Mouse (Mus musculus) myocyte (in vitro differentiated cells): ENCODE data around the gene Ski. TPM values are rescaled to one million over a fixed set of nuclear protein-coding genes. Genes with fewer than 3 reads are reported as not detected.

Experiments
- H3K27me3 ChIP-seq: one replicate; pipeline ENCODE4 v1.6.1; 2011; ENCODE audit not compliant: control insufficient read depth, insufficient read depth, insufficient read length
- H3K36me3 ChIP-seq: one replicate; pipeline ENCODE4 v1.6.1; 2011; ENCODE audit not compliant: control insufficient read depth, insufficient read depth
- H3K4me2 ChIP-seq: one replicate; pipeline ENCODE4 v1.6.1; 2011; ENCODE audit warnings: low read depth, control low read depth
- H3K4me3 ChIP-seq: one replicate; pipeline ENCODE4 v1.5.1; 2011; ENCODE audit warnings: mild to moderate bottlenecking, control low read depth, moderate library complexity
- H3K79me2 ChIP-seq: one replicate; pipeline ENCODE4 v1.6.1; 2011; ENCODE audit not compliant: control insufficient read depth, insufficient read depth
- H3ac ChIP-seq: one replicate; pipeline ENCODE4 v1.6.1; 2011; ENCODE audit not compliant: control insufficient read depth, insufficient read length
- CEBPB ChIP-seq: IDR thresholded peaks from 2 replicates; pipeline ENCODE4 v1.6.1; 2011; ENCODE audit warnings: mild to moderate bottlenecking, moderate library complexity; ENCODE audit not compliant: poor library complexity, insufficient read depth, severe bottlenecking
- E2F4 ChIP-seq: IDR thresholded peaks from one replicate; pipeline ENCODE4 v1.6.1; 2011; ENCODE audit warnings: mild to moderate bottlenecking, control low read depth, moderate library complexity; ENCODE audit not compliant: insufficient read depth
- MAX ChIP-seq: IDR thresholded peaks from one replicate; pipeline ENCODE4 v1.6.1; 2011; ENCODE audit warnings: low read depth, mild to moderate bottlenecking, control low read depth
- MYOD1 ChIP-seq, 3 experiments: IDR thresholded peaks; one replicate each; pipeline ENCODE4 v1.6.1; 2011; ENCODE audit warnings: control low read depth in 2 of 3, low read depth in 2 of 3, mild to moderate bottlenecking in 2 of 3, moderate library complexity in 1 of 3; ENCODE audit not compliant: insufficient read length in 2 of 3, control insufficient read depth in 1 of 3
- MYOG ChIP-seq, 3 experiments: IDR thresholded peaks; one replicate each; pipeline ENCODE4 v1.6.1; 2011; ENCODE audit warnings: control low read depth in 2 of 3, low read depth in 2 of 3, mild to moderate bottlenecking in 2 of 3; ENCODE audit not compliant: insufficient read length in 2 of 3, control insufficient read depth in 1 of 3, insufficient read depth in 1 of 3
- POLR2A ChIP-seq: IDR thresholded peaks from one replicate; pipeline ENCODE4 v1.6.1; 2011; ENCODE audit warnings: low read depth, mild to moderate bottlenecking, control low read depth, moderate library complexity; ENCODE audit not compliant: insufficient read length
- POLR2AphosphoS2 ChIP-seq: IDR thresholded peaks from one replicate; pipeline ENCODE4 v1.6.1; 2011; ENCODE audit warnings: low read depth, control low read depth; ENCODE audit not compliant: insufficient read length
- REST ChIP-seq: IDR thresholded peaks from one replicate; pipeline ENCODE4 v1.6.1; 2011; ENCODE audit warnings: mild to moderate bottlenecking, control low read depth, moderate library complexity; ENCODE audit not compliant: insufficient read depth, insufficient read length
- SRF ChIP-seq: IDR thresholded peaks from one replicate; pipeline ENCODE4 v1.6.1; 2011; ENCODE audit warnings: low read depth; ENCODE audit not compliant: control insufficient read depth, insufficient read length
- TCF12 ChIP-seq: IDR thresholded peaks from one replicate; pipeline ENCODE4 v1.6.1; 2011; ENCODE audit warnings: mild to moderate bottlenecking, control low read depth; ENCODE audit not compliant: poor library complexity, insufficient read depth, severe bottlenecking
- TCF3 ChIP-seq: IDR thresholded peaks from one replicate; pipeline ENCODE4 v1.6.1; 2011; ENCODE audit warnings: low read depth, control low read depth; ENCODE audit not compliant: insufficient read length
- USF1 ChIP-seq: IDR thresholded peaks from one replicate; pipeline ENCODE4 v1.6.1; 2011; ENCODE audit warnings: low read depth, mild to moderate bottlenecking, control low read depth, moderate library complexity
- polyA plus RNA-seq: library from polyadenylated mRNA; unstranded; fragments of >200 nt; fragmentation: generic; extraction: Trizol; gene quantifications from one replicate; pipeline ENCODE4 v1.2.1, GENCODE M21; 2012; ENCODE audit warnings: missing spikeins

Gene Ski
- polyA plus RNA-seq, 1 experiment = 54.5 TPM

DNA sequence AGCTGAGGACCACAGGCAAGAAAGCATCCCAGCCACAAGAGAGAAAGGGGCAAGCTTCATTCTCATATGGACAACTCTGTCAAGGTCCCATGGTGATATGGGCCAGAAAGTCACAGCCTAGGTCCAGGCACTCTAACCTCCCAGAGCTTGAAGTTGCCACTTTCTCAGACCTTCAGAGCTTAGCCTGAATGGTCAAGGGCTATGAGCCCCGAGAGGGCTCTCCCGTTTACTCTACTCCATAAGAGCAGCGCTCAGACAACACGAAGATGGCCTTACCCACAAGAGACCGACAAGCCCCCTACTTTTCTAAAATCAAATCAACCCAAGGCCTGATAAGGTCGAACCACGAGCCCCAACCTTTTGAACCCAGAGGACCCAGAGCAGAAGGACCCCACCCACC, 1.3 kb downstream of the Ski start:
- peak overlapping the region; percentile 98 for H3K4me3 ChIP-seq
- TF ChIP-seq MAX = no peak
- TF ChIP-seq SRF = no peak
- TF ChIP-seq TCF12 = no peak
- TF ChIP-seq E2F4 = no peak
- TF ChIP-seq USF1 = no peak
- TF ChIP-seq TCF3 = no peak
- TF ChIP-seq POLR2AphosphoS2 = no peak
- H3ac ChIP-seq = peak overlapping the region; percentile 78
- H3K27me3 ChIP-seq = no peaks in the 10 kb centered on the region
- H3K4me2 ChIP-seq = peak overlapping the region; percentile 95
- H3K79me2 ChIP-seq = peaks cover 61% of the 10 kb centered on the region
- H3K36me3 ChIP-seq = no peaks in the 10 kb centered on the region

DNA sequence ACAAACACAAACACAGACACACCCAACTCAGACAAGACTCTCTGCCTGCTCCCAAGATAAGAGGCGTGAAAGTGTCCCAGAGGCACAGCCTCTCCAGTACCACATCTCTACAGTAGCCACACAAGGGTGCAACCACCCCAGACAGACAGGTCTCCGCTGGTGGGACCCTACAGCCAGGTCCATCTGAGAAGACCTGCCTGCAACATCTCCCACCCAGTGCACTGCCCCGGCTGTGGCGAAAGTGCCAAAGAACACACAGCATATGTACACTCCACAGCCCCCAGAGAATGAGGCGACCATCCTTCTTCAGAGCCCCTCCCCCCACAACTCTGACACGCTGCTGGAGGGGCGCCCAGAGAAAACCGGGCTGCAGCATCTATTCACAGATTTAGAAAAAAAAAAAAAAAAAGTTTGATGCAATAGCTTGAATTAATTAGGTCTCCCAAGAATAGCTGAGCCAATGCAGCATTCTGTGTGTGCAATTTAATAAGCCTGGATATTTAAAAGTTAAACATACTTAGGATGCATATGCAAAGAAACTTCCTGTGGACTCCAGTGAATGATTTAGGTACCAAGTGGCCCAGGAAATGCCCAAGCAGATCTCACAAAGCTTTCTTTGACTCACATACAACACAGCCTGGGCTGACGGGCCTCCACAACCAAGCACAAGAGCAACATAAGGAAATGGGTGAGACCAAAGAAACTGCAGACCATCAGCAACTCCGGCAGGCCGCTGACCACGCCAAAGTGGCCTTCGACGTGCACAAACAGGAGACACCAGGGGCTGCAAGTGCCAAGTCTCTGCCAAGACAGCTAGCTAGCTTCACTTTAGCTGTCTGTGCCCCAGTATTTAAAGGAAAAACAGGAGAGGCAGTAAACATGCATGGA, 1.9 kb downstream of the Ski start:
- peak overlapping the region; percentile 95 for H3K4me2 ChIP-seq
- no peaks in the 10 kb centered on the region for H3K36me3 ChIP-seq
- peaks cover 67% of the 10 kb centered on the region for H3K79me2 ChIP-seq
- peak overlapping the region; percentile 78 for H3ac ChIP-seq
- TF ChIP-seq MYOG (IDR thresholded peaks at IDR 0.05; ENCODE audit: control insufficient read depth in 1 of 3, insufficient read depth in 1 of 3, insufficient read length in 2 of 3, low read depth in 2 of 3) (no peak), POLR2AphosphoS2 (no peak), MAX (no peak), USF1 (no peak), CEBPB (no peak)
- H3K27me3 ChIP-seq = no peaks in the 10 kb centered on the region
- peak overlapping the region; percentile 98 for H3K4me3 ChIP-seq

DNA sequence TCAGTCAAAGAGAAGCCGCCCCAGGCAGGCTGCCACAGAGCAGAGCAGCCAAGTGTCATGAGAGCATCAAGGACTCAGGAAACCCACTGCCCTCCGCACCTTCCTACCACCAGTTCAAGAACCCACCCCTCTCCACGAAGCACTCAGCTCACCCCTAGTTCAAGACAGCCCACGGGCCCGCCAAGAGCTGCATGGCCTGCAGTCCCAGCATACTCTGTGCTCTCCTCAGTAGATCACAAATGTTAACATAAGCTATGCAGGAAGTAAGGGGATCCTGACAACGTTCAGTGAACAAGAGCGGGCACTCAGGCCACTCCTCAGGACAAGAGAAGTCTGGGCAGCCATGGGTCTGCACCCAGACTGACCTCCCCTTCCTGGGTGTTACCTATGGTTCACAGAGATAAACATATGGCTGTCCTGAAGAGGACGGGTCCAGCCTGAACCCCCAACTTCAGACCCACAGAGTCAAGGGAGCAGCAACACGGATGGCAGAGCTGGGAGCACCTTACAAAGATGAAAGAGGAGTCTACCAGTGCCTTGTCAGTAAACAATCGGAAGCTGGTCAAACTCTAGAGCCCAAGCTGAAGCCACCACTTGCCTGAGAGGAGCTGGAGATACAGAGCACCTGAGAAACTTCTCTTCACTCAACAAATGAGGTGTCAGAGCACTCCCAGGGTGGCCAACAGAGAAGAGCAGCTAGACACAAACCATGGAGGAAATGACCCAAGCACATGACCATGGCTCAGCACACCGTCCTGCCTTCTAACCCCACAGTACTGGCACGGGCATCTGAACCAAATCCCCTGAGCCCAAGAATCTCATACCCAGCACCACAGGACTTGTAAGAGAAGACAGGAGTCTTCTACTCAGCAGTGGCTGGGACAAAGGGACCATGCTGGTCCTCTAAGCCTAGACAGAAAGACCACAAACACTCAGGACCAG, 2.9 kb downstream of the Ski start:
- Histone ChIP-seq H3K4me2 (peak overlapping the region; percentile 95), H3K27me3 (no peaks in the 10 kb centered on the region), H3ac (peak overlapping the region; percentile 78), H3K36me3 (no peaks in the 10 kb centered on the region), H3K4me3 (peak overlapping the region; percentile 98), H3K79me2 (peaks cover 76% of the 10 kb centered on the region)
- TF ChIP-seq USF1 (peak; percentile 28), REST (no peak)

DNA sequence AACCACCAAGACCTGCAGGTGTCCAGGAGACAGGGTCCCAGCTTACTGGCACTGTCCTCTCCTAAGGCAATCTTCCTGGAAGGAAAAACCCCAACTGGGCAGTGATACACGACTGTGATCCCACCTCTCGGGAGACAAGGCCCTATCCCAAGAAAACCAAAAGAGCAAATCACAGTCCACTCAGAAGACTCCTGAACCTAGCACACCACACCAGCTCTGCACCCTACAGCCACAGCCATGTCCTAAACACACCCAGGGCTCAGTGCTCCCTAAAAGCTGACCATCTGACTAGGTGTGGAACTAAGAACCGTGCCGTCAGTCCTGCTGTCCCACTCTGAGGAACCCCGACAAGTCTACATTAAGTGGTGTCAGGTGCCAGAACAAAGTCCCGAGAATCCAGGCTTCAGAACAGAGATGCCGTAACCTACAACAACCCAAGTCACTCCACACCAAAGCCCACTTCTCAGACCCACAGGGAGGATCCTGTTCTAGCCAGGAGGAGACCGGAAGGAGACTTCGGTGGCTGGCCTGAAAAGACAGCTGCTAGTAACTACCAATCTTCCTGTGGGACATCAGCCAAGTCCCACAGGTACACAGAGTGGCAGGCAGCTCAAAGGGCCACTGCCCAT, 4.2 kb downstream of the Ski start:
- Histone ChIP-seq H3K4me2 (peak overlapping the region; percentile 95), H3K79me2 (peaks cover 89% of the 10 kb centered on the region), H3ac (no peak overlapping the region), H3K36me3 (peaks cover 3% of the 10 kb centered on the region), H3K27me3 (no peaks in the 10 kb centered on the region), H3K4me3 (peak overlapping the region; percentile 98)
- no peak for TF ChIP-seq TCF12
- no peak for TF ChIP-seq REST
- no peak for TF ChIP-seq MYOG (IDR thresholded peaks at IDR 0.05; ENCODE audit: control insufficient read depth in 1 of 3, insufficient read depth in 1 of 3, insufficient read length in 2 of 3, low read depth in 2 of 3)
- TF ChIP-seq MYOD1 (IDR thresholded peaks at IDR 0.05; ENCODE audit: control insufficient read depth in 1 of 3, insufficient read length in 2 of 3, low read depth in 2 of 3) = peak in 1 of 3 experiments; percentile 8
- TF ChIP-seq POLR2A = no peak

DNA sequence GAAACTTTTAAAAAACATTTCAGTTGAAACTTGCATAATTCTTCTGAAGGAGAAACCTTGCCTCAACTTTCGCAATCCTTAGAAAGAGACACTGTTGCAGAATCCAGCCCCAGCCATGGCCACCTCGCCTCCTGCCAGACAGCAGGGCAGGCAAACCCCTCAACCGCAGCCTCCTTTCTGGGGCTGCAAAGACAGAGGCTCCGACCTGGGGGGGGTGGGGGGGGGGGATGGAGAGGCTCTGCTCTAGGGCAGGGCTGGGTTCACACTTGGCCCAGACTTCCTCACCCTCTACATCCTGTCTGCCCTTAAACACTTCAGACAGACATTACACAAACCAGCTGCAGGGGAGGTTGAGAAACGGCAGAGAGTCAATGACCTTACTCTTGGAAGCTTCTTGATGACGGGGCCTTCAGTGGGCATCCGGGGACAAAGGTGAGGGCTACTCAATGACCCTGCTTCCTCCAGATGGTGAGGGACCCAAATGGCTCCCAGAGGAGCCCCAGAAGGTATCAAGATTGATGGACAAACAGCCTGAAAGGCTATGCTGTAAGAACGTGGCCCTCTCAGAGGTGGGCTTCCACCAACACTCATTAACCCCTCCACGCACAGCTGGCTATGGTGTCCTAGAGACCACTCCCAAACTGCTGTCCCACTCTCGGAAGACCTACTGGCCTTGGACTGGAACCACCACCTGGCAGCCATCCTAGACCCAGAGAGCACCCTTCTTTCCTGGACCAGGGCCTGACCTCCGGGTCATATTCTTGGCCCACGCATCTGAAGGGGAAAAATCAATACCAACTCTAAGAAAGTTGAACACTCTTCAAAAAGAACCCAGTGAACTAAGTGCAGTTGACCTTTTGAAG, 4.9 kb downstream of the Ski start:
- Histone ChIP-seq H3K4me3 (peak overlapping the region; percentile 98), H3ac (no peak overlapping the region), H3K27me3 (no peaks in the 10 kb centered on the region), H3K79me2 (peaks cover 97% of the 10 kb centered on the region), H3K4me2 (peak overlapping the region; percentile 95), H3K36me3 (peaks cover 5% of the 10 kb centered on the region)
- TF ChIP-seq TCF3 (no peak), MYOG (IDR thresholded peaks at IDR 0.05; ENCODE audit: control insufficient read depth in 1 of 3, insufficient read depth in 1 of 3, insufficient read length in 2 of 3, low read depth in 2 of 3) (no peak), POLR2A (no peak), CEBPB (peak; percentile 60), TCF12 (no peak)
